Mouse (Mus musculus): ENCODE results near the gene Fbxw27. TPM values are rescaled to one million over a fixed set of nuclear protein-coding genes. Genes with fewer than 3 reads are reported as not detected.
"Not testable (repeated sequence)": the region's sequence is repeated elsewhere in the genome, so short reads cannot be mapped to it uniquely, and the experiment has no call there.

Gene Fbxw27
- total and polyA plus RNA-seq, 3 experiments: 0.33 TPM; not detected in 2

GRCm38 (mm10) chr9:109811980-109812379 is 21.5 kb upstream of the Fbxw27 start, which contains the start of gene Spink8:
Gene Spink8 (plus strand): TSS chr9:109812280.
- Histone ChIP-seq H3K4me3 (ENCODE audit: low read depth, low read length) (no peak within 1 kb of the TSS), H3K9me3 (replicated peaks) (no peaks in the 10 kb centered on the region), H3K4me1 (ENCODE audit: insufficient read depth, low read depth, low read length) (peaks cover 7% of the 10 kb centered on the region; the same call in 1 of the 2 replicates), H3K27me3 (ENCODE audit: insufficient read depth, low read length) (peaks cover 5% of the 10 kb centered on the region; the same call in 1 of the 2 replicates), H3K36me3 (replicated peaks) (no peaks in the 10 kb centered on the region)
- DNase-seq (ENCODE audit: low spot score) (no peak), ATAC-seq (ENCODE audit: extremely low read depth, insufficient number of reproducible peaks, low FRiP score, poor library complexity, severe bottlenecking) (no peak)
- TF ChIP-seq POLR2AphosphoS5 (IDR thresholded peaks at IDR 0.05; ENCODE audit: insufficient replicate concordance, low read depth, low read length) (no peak), GATA2 (IDR thresholded peaks at IDR 0.05; ENCODE audit: borderline replicate concordance, low read depth, low read length) (no peak), TAL1 (conservative IDR thresholded peaks at IDR 0.05; ENCODE audit: low read depth, low read length) (no peak), CTCF (IDR thresholded peaks at IDR 0.05; ENCODE audit: low read depth, low read length) (no peak), GATA1 (IDR thresholded peaks at IDR 0.05; ENCODE audit: borderline replicate concordance, low read length) (no peak)

- H3K4me1 ChIP-seq (ENCODE audit: insufficient read depth, low read depth, low read length): peaks cover 7% of the 10 kb centered on the region; the same call in 1 of the 2 replicates
- no peak for ATAC-seq (ENCODE audit: extremely low read depth, insufficient number of reproducible peaks, low FRiP score, poor library complexity, severe bottlenecking)
- H3K27me3 ChIP-seq (ENCODE audit: insufficient read depth, low read length): 0 out of 2 replicates have a peak, but pooled peaks cover 2% of the 10 kb centered on the region
- TF ChIP-seq GATA2 (IDR thresholded peaks at IDR 0.05; ENCODE audit: borderline replicate concordance, low read depth, low read length) (no peak), GATA1 (IDR thresholded peaks at IDR 0.05; ENCODE audit: borderline replicate concordance, low read length) (no peak)
- no peak for DNase-seq (ENCODE audit: low spot score)
- no peaks in the 10 kb centered on the region for H3K36me3 ChIP-seq (replicated peaks)
- no peak overlapping the region for H3K4me3 ChIP-seq (ENCODE audit: low read depth, low read length)
- peaks cover 2% of the 10 kb centered on the region for H3K9me3 ChIP-seq (replicated peaks)
Measured at GRCm38 (mm10) chr9:109807898-109808297, 17.4 kb upstream of the Fbxw27 start.

GRCm38 (mm10) chr9:109806695-109807293 is 16.3 kb upstream of the Fbxw27 start:
- ATAC-seq (ENCODE audit: extremely low read depth, insufficient number of reproducible peaks, low FRiP score, poor library complexity, severe bottlenecking): no peak
- Histone ChIP-seq H3K27me3 (ENCODE audit: insufficient read depth, low read length) (no peaks in the 10 kb centered on the region), H3K36me3 (replicated peaks) (no peaks in the 10 kb centered on the region), H3K4me1 (ENCODE audit: insufficient read depth, low read depth, low read length) (peaks cover 7% of the 10 kb centered on the region; the same call in 1 of the 2 replicates), H3K4me3 (ENCODE audit: low read depth, low read length) (no peak overlapping the region), H3K9me3 (replicated peaks) (peaks cover 2% of the 10 kb centered on the region)
- no peak for DNase-seq (ENCODE audit: low spot score)
- TF ChIP-seq GATA2 (IDR thresholded peaks at IDR 0.05; ENCODE audit: borderline replicate concordance, low read depth, low read length) (no peak), POLR2AphosphoS5 (IDR thresholded peaks at IDR 0.05; ENCODE audit: insufficient replicate concordance, low read depth, low read length) (no peak), CTCF (IDR thresholded peaks at IDR 0.05; ENCODE audit: low read depth, low read length) (no peak), GATA1 (IDR thresholded peaks at IDR 0.05; ENCODE audit: borderline replicate concordance, low read length) (no peak), TAL1 (conservative IDR thresholded peaks at IDR 0.05; ENCODE audit: low read depth, low read length) (no peak)

GRCm38 (mm10) chr9:109806260-109806659 is 15.8 kb upstream of the Fbxw27 start:
- H3K9me3 ChIP-seq (replicated peaks): peaks cover 2% of the 10 kb centered on the region

GRCm38 (mm10) chr9:109805596-109805995 is 15.1 kb upstream of the Fbxw27 start:
- H3K36me3 ChIP-seq (replicated peaks); H3K4me1 ChIP-seq (ENCODE audit: insufficient read depth, low read depth, low read length); H3K27me3 ChIP-seq (ENCODE audit: insufficient read depth, low read length); H3K4me3 ChIP-seq (ENCODE audit: low read depth, low read length); DNase-seq (ENCODE audit: low spot score); H3K9me3 ChIP-seq (replicated peaks); ATAC-seq (ENCODE audit: extremely low read depth, insufficient number of reproducible peaks, low FRiP score, poor library complexity, severe bottlenecking): not testable (repeated sequence)

More at GRCm38 (mm10) chr9:109806260-109806659, 15.8 kb upstream of the Fbxw27 start:
- Histone ChIP-seq H3K4me1 (ENCODE audit: insufficient read depth, low read depth, low read length) (peaks cover 7% of the 10 kb centered on the region; the same call in 1 of the 2 replicates), H3K4me3 (ENCODE audit: low read depth, low read length) (no peak overlapping the region), H3K36me3 (replicated peaks) (no peaks in the 10 kb centered on the region), H3K27me3 (ENCODE audit: insufficient read depth, low read length) (no peaks in the 10 kb centered on the region)
- DNase-seq (ENCODE audit: low spot score) (no peak), ATAC-seq (ENCODE audit: extremely low read depth, insufficient number of reproducible peaks, low FRiP score, poor library complexity, severe bottlenecking) (no peak)
- TF ChIP-seq CTCF (IDR thresholded peaks at IDR 0.05; ENCODE audit: low read depth, low read length): no peak
- TF ChIP-seq TAL1 (conservative IDR thresholded peaks at IDR 0.05; ENCODE audit: low read depth, low read length): no peak
- TF ChIP-seq GATA1 (IDR thresholded peaks at IDR 0.05; ENCODE audit: borderline replicate concordance, low read length): no peak
- no peak for TF ChIP-seq GATA2 (IDR thresholded peaks at IDR 0.05; ENCODE audit: borderline replicate concordance, low read depth, low read length)
- no peak for TF ChIP-seq POLR2AphosphoS5 (IDR thresholded peaks at IDR 0.05; ENCODE audit: insufficient replicate concordance, low read depth, low read length)

GRCm38 (mm10) chr9:109798051-109798450 is 7.6 kb upstream of the Fbxw27 start:
- Histone ChIP-seq H3K36me3 (replicated peaks) (no peaks in the 10 kb centered on the region), H3K9me3 (replicated peaks) (no peaks in the 10 kb centered on the region), H3K27me3 (ENCODE audit: insufficient read depth, low read length) (no peaks in the 10 kb centered on the region), H3K4me3 (ENCODE audit: low read depth, low read length) (no peak overlapping the region), H3K4me1 (ENCODE audit: insufficient read depth, low read depth, low read length) (no peaks in the 10 kb centered on the region)
- DNase-seq (ENCODE audit: low spot score) (peak; percentile 15), ATAC-seq (ENCODE audit: extremely low read depth, insufficient number of reproducible peaks, low FRiP score, poor library complexity, severe bottlenecking) (no peak)
- TF ChIP-seq GATA1 (IDR thresholded peaks at IDR 0.05; ENCODE audit: borderline replicate concordance, low read length) (no peak), CTCF (IDR thresholded peaks at IDR 0.05; ENCODE audit: low read depth, low read length) (peak; percentile 28; the same call in 1 of the 2 replicates)

GRCm38 (mm10) chr9:109795811-109796210 is 5.3 kb upstream of the Fbxw27 start:
- Histone ChIP-seq H3K4me1 (ENCODE audit: insufficient read depth, low read depth, low read length) (no peaks in the 10 kb centered on the region), H3K36me3 (replicated peaks) (no peaks in the 10 kb centered on the region), H3K9me3 (replicated peaks) (no peaks in the 10 kb centered on the region), H3K4me3 (ENCODE audit: low read depth, low read length) (no peak overlapping the region), H3K27me3 (ENCODE audit: insufficient read depth, low read length) (no peaks in the 10 kb centered on the region)
- DNase-seq (ENCODE audit: low spot score): no peak
- no peak for TF ChIP-seq TAL1 (conservative IDR thresholded peaks at IDR 0.05; ENCODE audit: low read depth, low read length)
- no peak for TF ChIP-seq GATA2 (IDR thresholded peaks at IDR 0.05; ENCODE audit: borderline replicate concordance, low read depth, low read length)
- no peak for TF ChIP-seq CTCF (IDR thresholded peaks at IDR 0.05; ENCODE audit: low read depth, low read length)
- TF ChIP-seq POLR2AphosphoS5 (IDR thresholded peaks at IDR 0.05; ENCODE audit: insufficient replicate concordance, low read depth, low read length): no peak
- no peak for TF ChIP-seq GATA1 (IDR thresholded peaks at IDR 0.05; ENCODE audit: borderline replicate concordance, low read length)
- ATAC-seq (ENCODE audit: extremely low read depth, insufficient number of reproducible peaks, low FRiP score, poor library complexity, severe bottlenecking): no peak
